Mouse (Mus musculus) liver, postnatal 0 days (tissue): ENCODE measurements at regions not wholly inside any gene's neighbourhood (a gene's known extent, or its start where the extent isn't known, plus 50 kb on each side); places are given as distances from the start of the nearest gene placed in this dataset.

Source experiments
- CTCF ChIP-seq: sonication (generic); IDR thresholded peaks from 2 replicates; pipeline ENCODE4 v1.5.1; 2016; ENCODE audit warnings: antibody characterized with exemption, low read depth
- EP300 ChIP-seq: IDR thresholded peaks from 2 replicates; pipeline ENCODE4 v1.6.1; 2016; ENCODE audit warnings: antibody characterized with exemption, low read depth, mild to moderate bottlenecking

DNA sequence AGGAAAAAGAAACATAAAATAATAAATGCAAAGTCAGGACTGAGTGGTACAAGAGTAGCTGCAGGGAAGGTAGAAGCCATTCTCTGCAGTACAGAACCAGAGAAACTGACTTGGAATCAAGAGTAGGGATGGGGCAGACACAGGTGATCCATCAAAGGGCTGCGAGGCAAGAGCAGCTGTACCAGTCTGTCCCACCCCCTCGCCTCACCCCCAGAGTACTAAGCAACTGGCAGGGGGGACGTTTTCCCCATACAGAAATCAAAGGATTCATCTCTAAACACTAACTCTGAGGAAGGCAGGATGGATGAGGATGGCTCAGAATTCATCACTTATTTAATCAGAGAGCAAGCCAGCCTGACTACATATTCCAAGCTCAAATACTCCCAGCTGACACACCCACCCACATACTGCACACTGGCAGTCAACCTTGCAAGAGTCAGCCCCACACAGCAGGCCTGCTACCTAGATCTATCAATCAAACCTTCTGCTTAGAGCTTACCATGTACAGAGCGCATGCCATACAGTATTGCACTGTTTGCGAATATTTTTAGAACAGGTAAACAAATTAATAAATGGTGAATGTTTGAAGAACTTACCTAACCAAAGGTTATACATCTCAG is 180.5 kb upstream of the Plcz1 start:
- TF ChIP-seq CTCF (no peak), EP300 (no peak)
